Mouse (Mus musculus): ENCODE results near the gene Gm17174.
"Not testable (repeated sequence)": the region's sequence is repeated elsewhere in the genome, so short reads cannot be mapped to it uniquely, and the experiment has no call there.

DNA sequence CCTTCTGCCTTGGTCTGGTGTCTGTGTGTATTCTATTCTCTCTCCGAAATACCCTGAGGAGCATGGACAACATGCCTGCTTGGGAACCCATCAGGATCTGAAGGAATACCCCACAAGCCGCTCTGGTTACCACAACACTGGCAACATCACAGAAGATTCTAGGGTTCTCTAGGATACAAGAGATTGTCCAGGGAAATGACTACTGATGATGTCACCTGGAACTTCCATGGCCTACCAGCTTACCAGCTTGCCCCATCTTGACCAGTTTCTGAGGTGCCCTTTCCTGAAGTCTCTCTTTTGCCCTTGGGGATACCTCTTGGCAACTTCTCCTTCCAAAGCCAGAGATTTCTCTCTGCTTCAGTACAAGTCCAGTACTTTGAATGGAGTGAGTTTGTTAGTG, 18.0 kb downstream of the Gm17174 start, which contains the start of gene Gm17175:
- not testable (repeated sequence) for TF ChIP-seq POLR2A (IDR thresholded peaks at IDR 0.05; ENCODE audit: low read depth, low read length); CTCF (IDR thresholded peaks at IDR 0.05; ENCODE audit: borderline replicate concordance, insufficient read depth, low read length)
